Mouse (Mus musculus) monocyte, adult 2 months (primary cell): ENCODE results near the gene Ddx3x.
A peak's percentile ranks its signal among the peaks of the same experiment; 100 is the strongest.
"Not testable (repeated sequence)": the region's sequence is repeated elsewhere in the genome, so short reads cannot be mapped to it uniquely, and the experiment has no call there.

Source experiments
- DNase-seq, 2 experiments: peaks; one replicate each; pipeline ENCODE4 v3.0.0; 2022; ENCODE audit warnings: low spot score in 2 of 2, low read depth in 1 of 2

Ddx3x gene

DNA sequence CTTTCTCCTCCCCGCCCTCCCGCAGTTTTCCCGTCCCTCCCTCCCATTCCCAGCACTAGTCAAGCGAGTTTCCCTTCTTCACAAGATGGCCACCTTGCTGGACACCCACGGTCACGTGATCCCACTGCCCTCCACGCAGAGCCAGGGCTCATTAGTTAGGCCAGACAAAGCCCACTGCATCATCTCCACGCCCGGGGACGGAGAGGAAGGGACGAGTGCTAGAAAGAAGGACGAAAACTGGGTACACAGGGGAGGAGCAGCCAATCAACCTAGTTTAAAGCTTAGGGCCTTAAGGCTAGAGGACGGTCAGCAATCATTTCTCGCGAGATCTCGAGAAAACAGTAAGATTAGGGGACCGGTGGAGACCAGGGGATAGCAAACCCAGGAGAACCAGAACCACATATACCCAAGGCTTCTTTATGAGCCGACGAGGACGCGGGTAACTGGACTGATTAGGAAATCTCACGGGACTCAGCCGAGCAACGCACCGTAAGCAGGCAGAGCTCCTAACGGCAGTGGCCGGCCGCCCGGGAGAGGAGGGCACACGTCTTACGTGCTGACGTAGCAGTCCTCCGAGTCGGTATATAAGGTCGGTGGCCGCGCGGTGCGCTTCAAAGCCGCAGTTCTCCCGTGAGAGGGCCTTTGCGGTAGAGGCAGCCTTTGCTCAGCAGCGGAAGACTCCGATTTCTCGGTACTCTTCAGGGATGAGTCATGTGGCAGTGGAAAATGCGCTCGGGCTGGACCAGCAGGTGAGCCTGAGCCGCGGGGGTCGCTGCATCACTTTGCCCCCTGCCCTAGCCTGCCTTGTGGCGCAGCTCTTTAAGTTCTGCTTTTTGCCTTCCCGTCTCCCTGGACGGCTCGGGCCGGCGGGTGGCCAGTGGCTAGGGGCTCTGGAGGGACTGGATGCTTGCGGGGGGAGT, at the start of gene Ddx3x:
Gene Ddx3x (plus strand): TSS at position 562 of the 920 bp plus-strand sequence.
- DNase-seq, result peak; percentile 66 to 89

GRCm38 (mm10) chrX:13231243-13231642, 49.5 kb upstream of the Ddx3x start:
- DNase-seq, result no peak

DNA sequence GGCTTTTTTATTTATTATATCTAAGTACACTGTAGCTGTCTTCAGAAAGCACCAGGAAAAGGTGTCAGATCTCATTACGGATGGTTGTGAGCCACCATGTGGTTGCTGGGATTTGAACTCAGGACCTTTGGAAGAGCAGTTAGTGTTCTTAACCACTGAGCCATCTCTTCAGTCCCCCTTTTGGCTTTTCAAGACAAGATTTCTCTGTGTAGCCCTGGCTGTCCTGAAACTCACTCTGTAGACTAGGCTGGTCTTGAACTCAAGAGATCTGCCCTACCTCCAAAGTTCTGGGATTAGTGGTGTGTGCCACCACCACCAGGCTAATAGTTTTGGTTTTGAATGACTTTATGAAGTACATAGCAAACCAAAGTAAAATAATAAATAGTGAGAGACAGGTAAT, 47.9 kb upstream of the Ddx3x start:
- DNase-seq, result not testable (repeated sequence)

DNA sequence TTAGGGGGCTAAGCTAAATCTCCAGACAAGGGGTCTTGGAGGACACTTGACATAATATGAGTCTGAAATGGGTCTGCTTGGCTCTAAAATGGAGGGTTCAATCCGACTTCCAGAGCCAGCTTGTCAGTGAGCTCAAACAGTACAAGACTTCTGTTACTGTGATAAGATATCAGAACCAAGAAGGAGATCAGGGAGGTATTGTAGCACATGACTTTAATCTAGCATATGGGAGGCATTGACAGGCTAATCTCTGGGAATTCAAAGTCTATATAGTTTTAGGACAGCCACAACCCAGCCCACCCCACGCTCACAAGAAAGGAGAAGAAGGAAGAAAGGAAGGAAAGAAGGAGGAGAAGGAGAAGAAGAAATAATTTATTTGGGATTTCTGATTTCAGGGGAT, 47.1 kb upstream of the Ddx3x start:
- DNase-seq, result no peak

GRCm38 (mm10) chrX:13234709-13235108, 46.1 kb upstream of the Ddx3x start:
- no peak for DNase-seq

DNA sequence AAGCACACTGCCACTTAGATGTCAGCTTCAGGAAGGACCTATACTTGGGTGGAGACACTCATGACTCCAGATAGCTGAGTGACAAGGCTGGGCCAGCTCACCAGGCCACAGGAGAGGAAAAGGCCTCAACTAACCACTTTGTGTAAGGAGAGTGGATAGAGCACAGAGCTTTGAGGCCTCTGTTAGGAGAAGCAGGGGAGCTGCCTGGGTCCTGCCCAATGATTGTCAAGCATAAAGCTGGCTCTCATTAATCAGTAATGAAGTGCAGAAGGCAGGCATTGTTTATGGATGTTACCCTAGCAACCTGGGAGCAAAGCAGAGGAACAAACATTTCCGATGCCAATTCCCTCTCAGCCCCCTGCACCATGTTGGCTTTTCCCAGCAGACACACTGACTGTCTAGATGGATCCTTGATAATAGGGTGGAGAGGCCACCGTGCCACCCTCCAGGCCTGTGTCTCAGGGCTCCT, 44.6 kb upstream of the Ddx3x start:
- DNase-seq, result no peak

GRCm38 (mm10) chrX:13239455-13239854, 41.3 kb upstream of the Ddx3x start:
- DNase-seq, result no peak

- no peak for DNase-seq
Observed at GRCm38 (mm10) chrX:13240646-13241425, 39.9 kb upstream of the Ddx3x start.

DNA sequence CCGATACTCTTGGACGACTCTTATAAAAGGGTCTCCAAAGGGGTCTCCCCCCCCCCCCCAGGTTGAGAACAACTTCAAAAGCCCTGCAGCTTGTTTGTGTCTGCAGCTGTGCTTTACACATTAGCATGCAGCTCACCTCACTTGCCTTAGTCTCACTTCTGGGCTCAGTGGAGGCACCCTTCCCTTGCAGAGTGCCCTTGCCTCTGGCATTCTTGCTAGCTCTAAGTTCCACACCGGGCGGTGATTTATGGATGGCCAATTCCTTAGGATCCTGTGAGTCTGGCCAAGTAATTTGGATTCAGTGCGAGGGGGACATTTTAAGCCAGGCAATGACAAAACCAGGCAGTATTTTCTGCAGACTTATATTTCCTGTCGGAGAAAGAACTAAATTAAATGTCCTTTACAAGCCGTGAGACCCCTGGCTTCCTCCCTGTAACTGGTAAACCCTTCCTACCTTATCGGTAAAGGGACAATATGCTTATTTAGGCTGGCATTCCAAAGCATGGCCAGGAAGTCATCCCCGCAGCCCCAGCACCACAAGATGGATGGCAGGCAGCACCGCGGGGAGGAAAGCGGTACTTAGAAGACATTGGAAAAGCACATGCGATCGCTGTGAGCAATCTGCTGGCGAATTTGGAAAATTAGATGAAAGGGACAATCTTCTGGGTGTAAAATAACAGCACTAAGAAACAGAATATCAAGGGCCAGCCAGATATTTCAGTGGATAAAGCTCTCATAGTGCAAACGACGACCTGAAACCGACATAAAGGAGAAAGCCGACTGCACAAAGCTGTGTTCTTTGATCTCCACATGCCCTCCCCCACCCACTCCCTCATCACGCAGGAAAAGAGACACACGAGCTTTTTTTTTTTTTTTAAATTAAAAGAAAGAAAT, 39.1 kb upstream of the Ddx3x start:
- DNase-seq, result no peak

GRCm38 (mm10) chrX:13242320-13243096, 38.3 kb upstream of the Ddx3x start:
- DNase-seq, result peak in 1 of 2 experiments; percentile 30

DNA sequence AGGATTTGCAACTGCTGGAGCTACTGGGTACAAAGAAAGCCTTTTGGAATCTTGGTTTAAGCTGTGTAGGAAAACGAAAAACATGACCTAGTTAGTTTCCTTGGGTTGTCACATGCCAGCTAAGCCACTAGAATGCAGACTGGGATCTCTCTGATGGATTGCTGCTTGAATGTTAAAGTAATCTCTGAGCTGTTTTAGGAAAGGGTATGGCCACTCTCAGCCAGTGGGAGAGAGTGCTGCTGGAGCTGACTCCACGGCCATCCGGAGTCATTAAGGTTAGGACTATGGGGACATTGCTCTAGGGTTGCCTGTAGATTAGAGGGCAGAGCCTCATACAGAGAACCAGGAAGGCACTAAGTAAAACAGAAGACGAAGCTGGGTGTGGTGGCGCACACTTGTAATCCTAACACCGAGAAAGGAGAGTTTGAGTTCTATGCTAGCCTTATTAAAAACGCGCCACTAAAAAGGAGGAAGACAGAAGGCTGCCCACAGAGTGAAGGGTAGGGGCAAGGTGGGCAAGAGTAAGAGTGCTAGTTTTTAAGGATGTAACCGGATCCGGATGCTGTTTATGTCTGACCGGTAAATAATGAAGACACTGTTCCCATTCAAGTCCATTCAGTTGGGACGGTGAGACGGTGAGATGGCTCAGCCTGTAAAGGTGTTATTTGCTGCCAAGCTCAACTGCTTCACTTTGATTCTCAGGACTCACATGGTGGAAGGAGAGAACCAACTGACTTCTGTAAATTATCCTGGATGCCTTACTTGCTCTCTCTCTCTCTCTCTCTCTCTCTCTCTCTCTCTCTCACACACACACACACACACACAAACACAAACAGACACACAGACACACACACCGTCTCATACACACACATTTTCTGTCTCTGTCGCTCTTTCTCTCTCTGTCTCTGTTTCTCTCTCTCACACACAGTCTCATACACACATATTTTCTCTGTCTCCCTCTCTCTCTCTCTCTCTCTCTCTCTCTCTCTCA, 37.3 kb upstream of the Ddx3x start:
- no peak for DNase-seq

- DNase-seq, result no peak
Observed at GRCm38 (mm10) chrX:13244588-13244987, 36.2 kb upstream of the Ddx3x start.

DNA sequence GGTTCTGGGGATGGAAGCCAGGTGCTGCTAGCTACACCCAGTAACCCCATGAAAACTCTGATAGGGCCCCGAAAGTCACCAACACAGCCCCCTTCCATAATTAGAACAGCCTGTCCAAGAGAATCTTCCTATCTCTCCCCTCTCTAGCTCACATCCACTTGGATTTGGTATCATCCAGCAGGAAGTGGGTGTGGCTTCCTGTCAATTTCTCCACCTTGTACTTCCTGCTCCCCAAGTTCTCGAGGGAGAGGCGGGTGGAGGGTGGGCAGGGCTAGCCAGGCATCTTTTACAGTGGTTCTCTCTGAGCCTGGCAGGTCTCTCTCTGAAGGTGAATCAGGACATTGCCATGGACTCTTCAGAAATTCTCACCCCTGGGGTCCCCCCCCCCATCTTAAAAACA, 35.7 kb upstream of the Ddx3x start:
- DNase-seq, result no peak

GRCm38 (mm10) chrX:13251683-13252082, 29.1 kb upstream of the Ddx3x start:
- no peak for DNase-seq

GRCm38 (mm10) chrX:13254273-13254672, 26.5 kb upstream of the Ddx3x start:
- no peak for DNase-seq

DNA sequence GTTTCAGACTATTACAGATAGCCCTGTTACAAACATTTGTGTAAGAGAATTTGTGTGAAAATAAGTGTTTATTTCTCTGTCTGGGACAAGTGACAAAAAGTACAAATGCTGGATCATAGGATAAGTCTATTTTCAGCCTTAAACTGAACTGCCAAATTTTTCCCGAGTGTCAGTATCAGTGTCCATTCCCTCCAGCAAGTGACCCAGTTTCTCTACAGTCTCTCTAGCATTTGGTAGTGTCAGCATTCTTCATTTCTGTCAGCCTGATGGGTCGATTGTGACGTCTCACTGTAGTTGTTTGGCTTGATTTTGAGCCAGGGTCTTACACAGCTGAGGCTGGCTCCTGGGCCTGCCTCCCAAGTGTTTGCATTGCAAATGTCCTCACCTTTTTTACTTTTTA, 17.4 kb upstream of the Ddx3x start:
- no peak for DNase-seq

GRCm38 (mm10) chrX:13275519-13276137, 5.1 kb upstream of the Ddx3x start:
- DNase-seq, result no peak

GRCm38 (mm10) chrX:13278996-13279395, 1.8 kb upstream of the Ddx3x start:
- DNase-seq, result no peak

GRCm38 (mm10) chrX:13280037-13280408, 747 bp upstream of the Ddx3x start:
- DNase-seq, result peak in 1 of 2 experiments; percentile 9
